Mouse (Mus musculus): ENCODE data around the gene Ppp2r5b.

Gene Ppp2r5b

GRCm38 (mm10) chr19:6268670-6269132, 33.0 kb upstream of the Ppp2r5b start:
- DNase-seq (ENCODE audit: low spot score in 2 of 2): no peak

GRCm38 (mm10) chr19:6268170-6268528, 32.5 kb upstream of the Ppp2r5b start:
- peak; percentile 83 to 90 for DNase-seq (ENCODE audit: low spot score in 2 of 2)

- DNase-seq (ENCODE audit: low spot score in 2 of 2): peak in 1 of 2 experiments; percentile 52
Observed at GRCm38 (mm10) chr19:6267306-6268169, 31.9 kb upstream of the Ppp2r5b start.

- no peak for DNase-seq (ENCODE audit: low spot score in 2 of 2)
Observed at GRCm38 (mm10) chr19:6265727-6266182, 30.1 kb upstream of the Ppp2r5b start.

GRCm38 (mm10) chr19:6264945-6265344, 29.3 kb upstream of the Ppp2r5b start:
- DNase-seq (ENCODE audit: low spot score in 2 of 2): no peak

GRCm38 (mm10) chr19:6264200-6264599, 28.5 kb upstream of the Ppp2r5b start:
- no peak for DNase-seq (ENCODE audit: low spot score in 2 of 2)

- no peak for DNase-seq (ENCODE audit: low spot score in 2 of 2)
Observed at GRCm38 (mm10) chr19:6262839-6263433, 27.3 kb upstream of the Ppp2r5b start.

- DNase-seq (ENCODE audit: low spot score in 2 of 2): peak; percentile 67 to 85
Observed at GRCm38 (mm10) chr19:6262222-6262621, 26.6 kb upstream of the Ppp2r5b start.

- no peak for DNase-seq (ENCODE audit: low spot score in 2 of 2)
Observed at GRCm38 (mm10) chr19:6261379-6261778, 25.7 kb upstream of the Ppp2r5b start.

- no peak for DNase-seq (ENCODE audit: low spot score in 2 of 2)
Observed at GRCm38 (mm10) chr19:6260946-6261345, 25.3 kb upstream of the Ppp2r5b start.

GRCm38 (mm10) chr19:6260428-6260827, 24.8 kb upstream of the Ppp2r5b start:
- DNase-seq (ENCODE audit: low spot score in 2 of 2): no peak

- no peak for DNase-seq (ENCODE audit: low spot score in 2 of 2)
Observed at GRCm38 (mm10) chr19:6253021-6253420, 17.3 kb upstream of the Ppp2r5b start.

GRCm38 (mm10) chr19:6247526-6248300, 12.0 kb upstream of the Ppp2r5b start:
- DNase-seq (ENCODE audit: low spot score in 2 of 2): no peak

GRCm38 (mm10) chr19:6245806-6246205, 10.1 kb upstream of the Ppp2r5b start:
- DNase-seq (ENCODE audit: low spot score in 2 of 2): no peak

- no peak for DNase-seq (ENCODE audit: low spot score in 2 of 2)
Observed at GRCm38 (mm10) chr19:6243226-6243625, 7.6 kb upstream of the Ppp2r5b start.

GRCm38 (mm10) chr19:6242281-6242680, 6.6 kb upstream of the Ppp2r5b start:
- no peak for DNase-seq (ENCODE audit: low spot score in 2 of 2)

GRCm38 (mm10) chr19:6241274-6242107, 5.8 kb upstream of the Ppp2r5b start, which contains the start of gene Atg2a:
Gene Atg2a, plus strand, starts transcription at chr19:6241668.
- peak; percentile 94 to 97 for DNase-seq (ENCODE audit: low spot score in 2 of 2)

- no peak for DNase-seq (ENCODE audit: low spot score in 2 of 2)
Observed at GRCm38 (mm10) chr19:6240725-6241124, 5.1 kb upstream of the Ppp2r5b start.

GRCm38 (mm10) chr19:6240136-6240535, 4.5 kb upstream of the Ppp2r5b start:
- no peak for DNase-seq (ENCODE audit: low spot score in 2 of 2)

- DNase-seq (ENCODE audit: low spot score in 2 of 2): no peak
Observed at GRCm38 (mm10) chr19:6238740-6239139, 3.1 kb upstream of the Ppp2r5b start.

- DNase-seq (ENCODE audit: low spot score in 2 of 2): no peak
Observed at GRCm38 (mm10) chr19:6236842-6237241, 1.2 kb upstream of the Ppp2r5b start.
